Mouse (Mus musculus) neural tube, embryonic 13.5 days (tissue): ENCODE results near the gene Zbtb44. TPM values are rescaled to one million over a fixed set of nuclear protein-coding genes. Genes with fewer than 3 reads are reported as not detected.

Experiments used
- ATAC-seq: fragments of 200-750 bp; cut with Nextera tagmentation; 2 replicates; pipeline ENCODE4 v1.8.0; 2017; ENCODE audit warnings: low read depth, mild to moderate bottlenecking, moderate TSS enrichment, moderate library complexity
- H3K27ac ChIP-seq: fragments of 300-500 bp; sonication (generic); replicated peaks from 2 replicates; pipeline ENCODE4 v1.5.1; 2015; ENCODE audit warnings: moderate library complexity, mild to moderate bottlenecking, inconsistent platforms
- H3K27me3 ChIP-seq: fragments of 300-500 bp; sonication (generic); 2 replicates; pipeline ENCODE4 v1.6.1; 2015; ENCODE audit warnings: mild to moderate bottlenecking, inconsistent platforms
- H3K36me3 ChIP-seq: fragments of 300-500 bp; sonication (generic); 2 replicates; pipeline ENCODE4 v1.6.1; 2015; ENCODE audit warnings: mild to moderate bottlenecking, inconsistent platforms
- H3K4me1 ChIP-seq: fragments of 300-500 bp; sonication (generic); replicated peaks from 2 replicates; pipeline ENCODE4 v1.6.1; 2015; ENCODE audit warnings: inconsistent platforms
- H3K4me2 ChIP-seq: fragments of 300-500 bp; sonication (generic); 2 replicates; pipeline ENCODE4 v1.6.1; 2015; ENCODE audit warnings: inconsistent platforms, mild to moderate bottlenecking, moderate library complexity
- H3K4me3 ChIP-seq: fragments of 300-500 bp; sonication (generic); 2 replicates; pipeline ENCODE4 v1.5.1; 2015; ENCODE audit warnings: mild to moderate bottlenecking, inconsistent platforms
- H3K9ac ChIP-seq: fragments of 300-500 bp; sonication (generic); 2 replicates; pipeline ENCODE4 v1.6.1; 2015; ENCODE audit warnings: moderate library complexity, mild to moderate bottlenecking, inconsistent platforms
- H3K9me3 ChIP-seq: fragments of 300-500 bp; sonication (generic); 2 replicates; pipeline ENCODE4 v1.6.1; 2016; ENCODE audit warnings: inconsistent platforms
- WGBS: fragments of 180-500 bp; shearing (Covaris S2); methylation state at CpG from one replicate; pipeline ENCODE4 v1.1.7; 2015; 5-methylcytosine and 5-hydroxymethylcytosine counted together
- polyA plus RNA-seq: library from polyadenylated mRNA; unstranded; fragments of >200 nt; fragmentation: Nextera tagmentation; extraction: Ambion mirVana; gene quantifications from 2 replicates; pipeline ENCODE4 v1.2.1, GENCODE M21; 2015

Zbtb44 gene
- polyA plus RNA-seq, 1 experiment from 2014 or later: 4.7 TPM

DNA sequence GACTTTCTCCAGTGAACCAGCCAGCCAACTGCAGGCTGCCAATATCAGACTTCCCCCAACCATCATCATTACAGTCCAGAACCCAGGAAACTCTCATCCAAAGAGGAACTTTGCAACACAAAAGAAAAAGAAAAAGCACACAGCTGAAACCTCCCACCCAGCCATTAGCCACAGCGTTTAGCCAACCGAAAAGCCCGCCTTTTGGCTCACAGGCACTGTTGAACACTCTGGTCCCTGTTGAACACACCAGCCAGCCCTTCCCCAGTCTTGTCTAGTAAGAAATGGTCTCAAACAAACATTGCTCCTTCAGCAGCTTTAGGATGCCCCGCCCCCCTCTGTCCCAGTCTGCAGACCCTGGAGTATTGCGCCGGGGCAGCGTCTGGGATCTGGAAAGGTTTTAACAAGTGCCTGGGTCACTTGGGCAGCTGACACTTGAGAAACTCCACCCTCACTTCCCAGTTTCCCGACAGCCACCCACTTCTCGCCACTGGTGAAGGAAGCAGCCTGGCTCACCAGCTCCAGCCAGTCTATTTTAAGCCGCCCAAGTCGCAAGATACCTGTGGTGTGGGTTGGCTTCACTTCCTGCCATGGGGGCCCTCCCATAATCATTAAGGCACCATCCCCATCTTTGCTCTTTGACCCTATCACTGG is 89.6 kb downstream of the Zbtb44 start:
- H3K9me3 ChIP-seq: no peaks in the 10 kb centered on the region
- no peak overlapping the region for H3K9ac ChIP-seq
- no peaks in the 10 kb centered on the region for H3K27me3 ChIP-seq
- no peak overlapping the region for H3K4me3 ChIP-seq
- no peak for ATAC-seq
- H3K4me2 ChIP-seq: no peak overlapping the region
- WGBS: 58% methylated on average over 11 of the region's 11 CpGs
- H3K4me1 ChIP-seq: no peaks in the 10 kb centered on the region
- H3K27ac ChIP-seq: no peak overlapping the region
- no peaks in the 10 kb centered on the region for H3K36me3 ChIP-seq

GRCm38 (mm10) chr9:31120533-31120915 is 90.1 kb downstream of the Zbtb44 start:
- no peak overlapping the region for H3K4me3 ChIP-seq
- no peaks in the 10 kb centered on the region for H3K27me3 ChIP-seq
- H3K27ac ChIP-seq: no peak overlapping the region
- ATAC-seq: no peak
- WGBS: 62% methylated on average over 4 of the region's 4 CpGs
- H3K4me2 ChIP-seq: no peak overlapping the region
- no peaks in the 10 kb centered on the region for H3K36me3 ChIP-seq
- no peaks in the 10 kb centered on the region for H3K9me3 ChIP-seq
- H3K9ac ChIP-seq: no peak overlapping the region
- H3K4me1 ChIP-seq: no peaks in the 10 kb centered on the region

GRCm38 (mm10) chr9:31122464-31123030 is 92.1 kb downstream of the Zbtb44 start:
- Histone ChIP-seq H3K36me3 (no peaks in the 10 kb centered on the region), H3K4me2 (no peak overlapping the region), H3K27ac (no peak overlapping the region), H3K9ac (no peak overlapping the region), H3K4me3 (no peak overlapping the region), H3K4me1 (no peaks in the 10 kb centered on the region), H3K9me3 (no peaks in the 10 kb centered on the region), H3K27me3 (no peaks in the 10 kb centered on the region)
- 70% methylated on average over 13 of the region's 13 CpGs for WGBS
- no peak for ATAC-seq

Other genes with a start within 250 kb of the Zbtb44 start
- gene Adamts15, start 108.2 kb upstream of the Zbtb44 start, polyA plus RNA-seq: 7.8 and 8.8 TPM in 2 replicates
- gene Adamts8, start 88.1 kb upstream of the Zbtb44 start, polyA plus RNA-seq: 1.0 and 1.5 TPM in 2 replicates
- 0.39 and 0.63 TPM in 2 replicates for gene St14, start 101.2 kb downstream of the Zbtb44 start, polyA plus RNA-seq
- 370 and 394 TPM in 2 replicates for gene Aplp2, start 181.2 kb downstream of the Zbtb44 start, polyA plus RNA-seq
- gene Prdm10, start 249.9 kb downstream of the Zbtb44 start, polyA plus RNA-seq: 6.1 and 7.5 TPM in 2 replicates